In the genomic region with DNA sequence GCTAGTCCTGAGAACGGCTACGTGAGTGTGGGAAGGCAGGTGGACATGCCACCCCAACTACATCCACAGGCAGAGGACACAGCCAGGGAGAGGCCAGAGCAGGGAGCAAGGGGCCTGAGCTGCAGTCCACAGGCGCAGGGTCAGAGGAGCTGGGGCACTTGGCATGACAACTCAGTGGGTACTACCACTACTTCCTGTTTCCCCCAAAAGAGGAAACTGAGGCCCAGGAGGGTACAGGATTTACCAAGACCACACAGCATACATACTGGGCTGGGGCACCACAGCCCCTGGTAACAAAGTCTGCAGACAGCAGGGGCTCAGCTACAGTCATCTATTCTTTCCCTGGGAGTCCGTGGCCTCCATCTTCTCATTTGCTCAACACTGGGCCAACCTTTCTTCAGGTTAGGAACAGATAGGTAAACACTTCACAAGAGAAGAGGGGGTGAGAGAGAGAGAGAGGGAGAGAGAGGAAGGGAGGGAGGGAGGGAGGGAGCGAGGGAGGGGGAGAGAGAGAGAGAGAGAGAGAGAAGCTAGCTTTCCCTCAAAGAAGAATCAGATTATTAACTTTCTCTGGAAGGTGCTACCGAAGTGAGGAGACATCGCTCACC, we compare ENCODE assay signal across 9 mouse cellular contexts. TPM values are rescaled to one million over a fixed set of nuclear protein-coding genes. Genes with fewer than 3 reads are reported as not detected.
DNase-seq lines count a peak whose midpoint lies in the region; ATAC-seq and TF ChIP-seq lines count a peak whose summit lies in the region.
"Had no signal": no experiment of that assay in that cellular context is flagged by ENCODE, and none has a peak within 500 bp of the region (broad histone marks: within the 10 kb centered on the region; RNA-seq: fewer than 3 reads in every experiment).

No protein-coding gene starts in this region.

- no peaks in the 10 kb centered on the region for H3K9me3 ChIP-seq in kidney, postnatal 0 days (replicated peaks; ENCODE audit: low read length)
- no peaks in the 10 kb centered on the region for H3K9me3 ChIP-seq in intestine, embryonic 16.5 days (ENCODE audit: control insufficient read depth, low read length)
- H3K9me3 ChIP-seq: embryonic facial prominence, embryonic 12.5 days; heart, embryonic 12.5 days had no signal

- peaks cover 15% of the 10 kb centered on the region for H3K4me1 ChIP-seq in kidney, postnatal 0 days (replicated peaks; ENCODE audit: insufficient read depth, low read length)
- H3K4me1 ChIP-seq in bone marrow macrophage, adult 2 months (ENCODE audit: control insufficient read depth, insufficient read depth, low read length) = peaks cover 41% of the 10 kb centered on the region
- peaks cover 57% of the 10 kb centered on the region for H3K4me1 ChIP-seq in intestine, embryonic 16.5 days (ENCODE audit: control insufficient read depth, insufficient read depth, low read length)

- H3K4me3 ChIP-seq in kidney, postnatal 0 days (replicated peaks; ENCODE audit: low read depth, low read length) = no peak overlapping the region; the same call in 1 of the 2 replicates
- H3K4me3 ChIP-seq in bone marrow macrophage, adult 2 months (ENCODE audit: insufficient read depth, low read length) = no peak overlapping the region
- peak overlapping the region; percentile 47 for H3K4me3 ChIP-seq in intestine, embryonic 16.5 days (ENCODE audit: low read length)
- H3K4me3 ChIP-seq: embryonic facial prominence, embryonic 12.5 days; heart, embryonic 12.5 days had no signal

- no peak for TF ChIP-seq POLR2A in bone marrow macrophage, adult 2 months (IDR thresholded peaks at IDR 0.05; ENCODE audit: borderline replicate concordance, low read depth, low read length)

- no peak overlapping the region for H3K9ac ChIP-seq in kidney, postnatal 0 days (ENCODE audit: low read depth, low read length)
- H3K9ac ChIP-seq in intestine, embryonic 16.5 days (ENCODE audit: low read depth, low read length) = peak overlapping the region; percentile 66
- H3K9ac ChIP-seq: embryonic facial prominence, embryonic 12.5 days; heart, embryonic 12.5 days had no signal

- no peaks in the 10 kb centered on the region for H3K27me3 ChIP-seq in kidney, postnatal 0 days (ENCODE audit: insufficient read depth, low read length)
- H3K27me3 ChIP-seq in intestine, embryonic 16.5 days (replicated peaks; ENCODE audit: control insufficient read depth, insufficient read depth, low read length) = no peaks in the 10 kb centered on the region
- H3K27me3 ChIP-seq: embryonic facial prominence, embryonic 12.5 days had no signal

- peak overlapping the region; percentile 32 for H3K4me2 ChIP-seq in kidney, postnatal 0 days (ENCODE audit: low read length)
- H3K4me2 ChIP-seq in intestine, embryonic 16.5 days (ENCODE audit: low read depth, low read length) = peak overlapping the region; percentile 76
- H3K4me2 ChIP-seq: embryonic facial prominence, embryonic 12.5 days; heart, embryonic 12.5 days had no signal

- TF ChIP-seq CTCF in kidney, postnatal 0 days (IDR thresholded peaks at IDR 0.05; ENCODE audit: low read depth) = no peak
- no peak for TF ChIP-seq CTCF in bone marrow macrophage, adult 2 months (IDR thresholded peaks at IDR 0.05; ENCODE audit: low read depth, low read length)

- WGBS in kidney, postnatal 0 days = 69% methylated on average over 7 of the region's 7 CpGs
- WGBS in intestine, embryonic 16.5 days = 64% methylated on average over 7 of the region's 7 CpGs

- ATAC-seq in kidney, postnatal 0 days (replicated peaks; ENCODE audit: low FRiP score, low read depth) = no peak
- ATAC-seq in intestine, embryonic 16.5 days = no peak
- peak; percentile 40 for ATAC-seq in megakaryocyte progenitor cell, adult 5-6 weeks (replicated peaks; ENCODE audit: poor library complexity)

- peak overlapping the region; percentile 91 for H3K27ac ChIP-seq in kidney, postnatal 0 days
- H3K27ac ChIP-seq in bone marrow macrophage, adult 2 months (ENCODE audit: insufficient read depth, low read depth, low read length) = peak overlapping the region; percentile 3; the same call in 1 of the 2 replicates
- H3K27ac ChIP-seq in intestine, embryonic 16.5 days (ENCODE audit: low read length) = peak overlapping the region; percentile 97
- H3K27ac ChIP-seq: embryonic facial prominence, embryonic 12.5 days had no signal

- H3K36me3 ChIP-seq in kidney, postnatal 0 days (ENCODE audit: insufficient read depth, low read length) = no peaks in the 10 kb centered on the region
- no peaks in the 10 kb centered on the region for H3K36me3 ChIP-seq in intestine, embryonic 16.5 days (ENCODE audit: control insufficient read depth, insufficient read depth, low read length)
- H3K36me3 ChIP-seq: embryonic facial prominence, embryonic 12.5 days; heart, embryonic 12.5 days had no signal

- DNase-seq in kidney, postnatal 0 days (ENCODE audit: low spot score) = no peak
- no peak for DNase-seq in kidney, postnatal 25 days
- DNase-seq in frontal cortex, postnatal 14 days (ENCODE audit: low spot score in 2 of 2) = no peak
- DNase-seq in urinary bladder, postnatal 36 days (ENCODE audit: low spot score in 2 of 2) = no peak

RNA-seq across cellular contexts. Expression of a gene that starts 13.7 kb away (rescaled TPM):
- 8.3 and 10.2 TPM in 2 replicates for polyA plus RNA-seq in kidney, postnatal 0 days (2015; fragmentation: Nextera tagmentation; extraction: Ambion mirVana)
- 14.7 and 23.4 TPM in 2 replicates for polyA plus RNA-seq in bone marrow macrophage, adult 2 months (2012; ENCODE audit: insufficient read depth, insufficient read length, missing spikeins)
- 22.9 and 24.1 TPM in 2 replicates for polyA plus RNA-seq in intestine, embryonic 16.5 days (2015; fragmentation: Nextera tagmentation; extraction: Ambion mirVana)
- 28.2 and 34.2 TPM in 2 replicates for total RNA-seq in megakaryocyte progenitor cell, adult 5-6 weeks (2015)
- 5.4 and 8.3 TPM in 2 replicates for total RNA-seq in megakaryocyte progenitor cell, adult 5-6 weeks (2017)

Comparison
In these comparisons a context has a peak if more than half of its experiments do, and no peak if none do; other contexts are left out.
1. H3K27ac ChIP-seq: peak in every context shown above with its lines; median percentile 97 in intestine, embryonic 16.5 days; 91 in kidney, postnatal 0 days; 3 in bone marrow macrophage, adult 2 months.